Mouse (Mus musculus) neural tube, embryonic 13.5 days (tissue): ENCODE measurements at regions not wholly inside any gene's neighbourhood (a gene's known extent, or its start where the extent isn't known, plus 50 kb on each side); places are given as distances from the start of the nearest gene placed in this dataset.
"Not testable (repeated sequence)": the region's sequence is repeated elsewhere in the genome, so short reads cannot be mapped to it uniquely, and the experiment has no call there.

ENCODE experiments used
- ATAC-seq: fragments of 200-750 bp; cut with Nextera tagmentation; 2 replicates; pipeline ENCODE4 v1.8.0; 2017; ENCODE audit warnings: low read depth, mild to moderate bottlenecking, moderate TSS enrichment, moderate library complexity
- H3K27ac ChIP-seq: fragments of 300-500 bp; sonication (generic); replicated peaks from 2 replicates; pipeline ENCODE4 v1.5.1; 2015; ENCODE audit warnings: moderate library complexity, mild to moderate bottlenecking, inconsistent platforms
- H3K27me3 ChIP-seq: fragments of 300-500 bp; sonication (generic); 2 replicates; pipeline ENCODE4 v1.6.1; 2015; ENCODE audit warnings: mild to moderate bottlenecking, inconsistent platforms
- H3K36me3 ChIP-seq: fragments of 300-500 bp; sonication (generic); 2 replicates; pipeline ENCODE4 v1.6.1; 2015; ENCODE audit warnings: mild to moderate bottlenecking, inconsistent platforms
- H3K4me1 ChIP-seq: fragments of 300-500 bp; sonication (generic); replicated peaks from 2 replicates; pipeline ENCODE4 v1.6.1; 2015; ENCODE audit warnings: inconsistent platforms
- H3K4me2 ChIP-seq: fragments of 300-500 bp; sonication (generic); 2 replicates; pipeline ENCODE4 v1.6.1; 2015; ENCODE audit warnings: inconsistent platforms, mild to moderate bottlenecking, moderate library complexity
- H3K4me3 ChIP-seq: fragments of 300-500 bp; sonication (generic); 2 replicates; pipeline ENCODE4 v1.5.1; 2015; ENCODE audit warnings: mild to moderate bottlenecking, inconsistent platforms
- H3K9ac ChIP-seq: fragments of 300-500 bp; sonication (generic); 2 replicates; pipeline ENCODE4 v1.6.1; 2015; ENCODE audit warnings: moderate library complexity, mild to moderate bottlenecking, inconsistent platforms
- H3K9me3 ChIP-seq: fragments of 300-500 bp; sonication (generic); 2 replicates; pipeline ENCODE4 v1.6.1; 2016; ENCODE audit warnings: inconsistent platforms
- WGBS: fragments of 180-500 bp; shearing (Covaris S2); methylation state at CpG from one replicate; pipeline ENCODE4 v1.1.7; 2015; 5-methylcytosine and 5-hydroxymethylcytosine counted together

GRCm38 (mm10) chr11:14136142-14136541 lies 462.9 kb upstream of the Pom121l12 start:
- ATAC-seq, result no peak
- no peaks in the 10 kb centered on the region for H3K9me3 ChIP-seq
- H3K4me1 ChIP-seq, result no peaks in the 10 kb centered on the region

GRCm38 (mm10) chr11:14142376-14142775 lies 456.7 kb upstream of the Pom121l12 start:
- 94% methylated on average over 3 of the region's 3 CpGs for WGBS
- H3K27me3 ChIP-seq, H3K4me1 ChIP-seq, H3K9me3 ChIP-seq, H3K4me3 ChIP-seq, H3K4me2 ChIP-seq, ATAC-seq, H3K36me3 ChIP-seq, H3K9ac ChIP-seq, H3K27ac ChIP-seq: not testable (repeated sequence)

More at GRCm38 (mm10) chr11:14136142-14136541, 462.9 kb upstream of the Pom121l12 start:
- H3K27me3 ChIP-seq, result no peaks in the 10 kb centered on the region
- no peak overlapping the region for H3K27ac ChIP-seq
- H3K4me3 ChIP-seq, result no peak overlapping the region
- H3K36me3 ChIP-seq, result no peaks in the 10 kb centered on the region
- no peak overlapping the region for H3K9ac ChIP-seq
- H3K4me2 ChIP-seq, result no peak overlapping the region

DNA sequence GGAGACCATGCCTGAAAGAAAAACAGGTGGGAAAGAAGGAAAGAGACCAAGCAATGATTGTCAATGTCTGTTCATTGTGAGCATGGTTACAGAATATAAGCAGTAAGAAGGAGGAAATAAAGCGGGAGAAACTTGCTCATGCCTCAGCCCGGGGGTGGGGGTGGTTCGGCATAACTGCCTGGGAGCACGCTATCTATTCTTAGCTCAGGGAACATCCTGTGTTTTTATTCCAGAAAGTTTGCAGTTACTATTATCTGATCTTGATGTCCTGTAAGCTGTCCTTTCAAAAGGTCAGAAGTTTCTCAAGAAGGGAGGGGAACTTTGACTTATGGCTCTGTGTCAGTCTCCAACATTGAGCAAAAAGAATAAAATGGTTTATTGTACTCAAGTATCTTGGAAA lies 451.4 kb upstream of the Pom121l12 start:
- 86% methylated on average over 4 of the region's 4 CpGs for whole genome bisulfite sequencing
- H3K4me3 ChIP-seq, result no peak overlapping the region
- no peak overlapping the region for H3K27ac ChIP-seq
- H3K27me3 ChIP-seq, result no peaks in the 10 kb centered on the region
- H3K9me3 ChIP-seq, result no peaks in the 10 kb centered on the region
- H3K36me3 ChIP-seq, result no peaks in the 10 kb centered on the region
- no peak overlapping the region for H3K9ac ChIP-seq
- H3K4me1 ChIP-seq, result no peaks in the 10 kb centered on the region
- H3K4me2 ChIP-seq, result no peak overlapping the region
- no peak for ATAC-seq

- no peaks in the 10 kb centered on the region for H3K9me3 ChIP-seq
- H3K36me3 ChIP-seq, result no peaks in the 10 kb centered on the region
- H3K27me3 ChIP-seq, result no peaks in the 10 kb centered on the region
- 14% methylated on average over 3 of the region's 3 CpGs for WGBS
- H3K4me2 ChIP-seq, result no peak overlapping the region
- no peaks in the 10 kb centered on the region for H3K4me1 ChIP-seq
- H3K9ac ChIP-seq, result no peak overlapping the region
- no peak overlapping the region for H3K4me3 ChIP-seq
- no peak for ATAC-seq
- H3K27ac ChIP-seq, result no peak overlapping the region
Observed at GRCm38 (mm10) chr11:14159366-14159765, 439.7 kb upstream of the Pom121l12 start.

- Histone ChIP-seq H3K36me3 (no peaks in the 10 kb centered on the region), H3K27me3 (no peaks in the 10 kb centered on the region), H3K4me2 (no peak overlapping the region), H3K4me1 (0 out of 2 replicates have a peak, but pooled peaks cover 3% of the 10 kb centered on the region), H3K4me3 (no peak overlapping the region), H3K9me3 (0 out of 2 replicates have a peak, but pooled peaks cover 6% of the 10 kb centered on the region), H3K27ac (no peak overlapping the region), H3K9ac (no peak overlapping the region)
- WGBS, result 27% methylated on average over 6 of the region's 6 CpGs
- no peak; the same call in 1 of the 2 replicates for ATAC-seq
Observed at GRCm38 (mm10) chr11:14169478-14169877, 429.6 kb upstream of the Pom121l12 start.

GRCm38 (mm10) chr11:14174594-14174993 lies 424.5 kb upstream of the Pom121l12 start:
- Histone ChIP-seq H3K36me3 (no peaks in the 10 kb centered on the region), H3K27me3 (no peaks in the 10 kb centered on the region), H3K27ac (no peak overlapping the region), H3K4me2 (no peak overlapping the region), H3K4me1 (no peaks in the 10 kb centered on the region), H3K9me3 (0 out of 2 replicates have a peak, but pooled peaks cover 6% of the 10 kb centered on the region), H3K9ac (no peak overlapping the region), H3K4me3 (no peak overlapping the region)
- 47% methylated on average over 2 of the region's 2 CpGs for WGBS
- peak; percentile 19; the same call in 1 of the 2 replicates for ATAC-seq

DNA sequence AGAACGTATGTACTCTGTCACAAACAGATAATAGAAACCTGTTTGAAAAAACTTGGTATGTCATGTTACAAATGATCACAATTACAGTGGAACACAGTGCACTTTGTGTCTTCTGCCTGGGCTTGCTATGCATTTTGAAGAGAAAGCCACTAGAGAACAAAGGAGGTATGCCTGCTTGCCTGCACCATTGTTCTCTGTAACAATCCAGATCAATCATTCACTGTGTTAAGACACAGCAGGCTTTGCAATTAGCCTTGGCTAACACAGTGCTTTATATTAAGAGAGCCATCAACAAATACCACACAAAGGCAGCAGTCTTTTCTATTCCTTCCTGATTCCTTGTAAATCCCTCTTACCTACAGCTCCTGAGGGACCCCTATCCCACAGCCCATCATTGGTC lies 417.1 kb upstream of the Pom121l12 start:
- peak; percentile 86 for ATAC-seq
- 9% methylated on average over 1 of the region's 1 CpGs for WGBS
- Histone ChIP-seq H3K4me1 (peaks cover 11% of the 10 kb centered on the region), H3K9ac (no peak overlapping the region), H3K4me2 (no peak overlapping the region), H3K36me3 (no peaks in the 10 kb centered on the region), H3K4me3 (no peak overlapping the region), H3K27ac (peak overlapping the region; percentile 62), H3K9me3 (no peaks in the 10 kb centered on the region), H3K27me3 (no peaks in the 10 kb centered on the region)

DNA sequence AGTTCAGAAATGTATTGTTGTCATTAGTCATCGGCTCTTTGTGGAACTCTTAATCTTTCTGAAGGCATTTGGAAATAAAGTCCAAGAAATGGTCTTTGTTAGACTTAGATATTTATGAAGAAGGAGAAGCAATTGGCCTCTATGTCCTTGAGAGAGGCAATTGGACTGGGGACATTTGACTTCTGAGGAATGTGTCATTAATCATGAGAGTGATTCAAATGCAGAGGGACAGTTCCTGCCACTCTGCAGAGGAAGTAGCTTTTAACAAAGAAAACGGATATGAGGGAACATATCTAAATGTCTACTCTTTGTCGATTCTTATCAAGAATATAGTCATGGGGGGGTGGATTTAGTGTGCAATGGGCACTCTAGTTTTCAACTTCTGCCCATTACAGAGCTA lies 416.6 kb upstream of the Pom121l12 start:
- no peak overlapping the region for H3K4me3 ChIP-seq
- ATAC-seq, result no peak
- H3K4me1 ChIP-seq, result peaks cover 13% of the 10 kb centered on the region
- H3K9me3 ChIP-seq, result no peaks in the 10 kb centered on the region
- no peak overlapping the region for H3K4me2 ChIP-seq
- no peaks in the 10 kb centered on the region for H3K27me3 ChIP-seq
- no peak overlapping the region for H3K9ac ChIP-seq
- no peaks in the 10 kb centered on the region for H3K36me3 ChIP-seq
- H3K27ac ChIP-seq, result peak overlapping the region; percentile 62
- WGBS, result 16% methylated on average over 3 of the region's 3 CpGs

DNA sequence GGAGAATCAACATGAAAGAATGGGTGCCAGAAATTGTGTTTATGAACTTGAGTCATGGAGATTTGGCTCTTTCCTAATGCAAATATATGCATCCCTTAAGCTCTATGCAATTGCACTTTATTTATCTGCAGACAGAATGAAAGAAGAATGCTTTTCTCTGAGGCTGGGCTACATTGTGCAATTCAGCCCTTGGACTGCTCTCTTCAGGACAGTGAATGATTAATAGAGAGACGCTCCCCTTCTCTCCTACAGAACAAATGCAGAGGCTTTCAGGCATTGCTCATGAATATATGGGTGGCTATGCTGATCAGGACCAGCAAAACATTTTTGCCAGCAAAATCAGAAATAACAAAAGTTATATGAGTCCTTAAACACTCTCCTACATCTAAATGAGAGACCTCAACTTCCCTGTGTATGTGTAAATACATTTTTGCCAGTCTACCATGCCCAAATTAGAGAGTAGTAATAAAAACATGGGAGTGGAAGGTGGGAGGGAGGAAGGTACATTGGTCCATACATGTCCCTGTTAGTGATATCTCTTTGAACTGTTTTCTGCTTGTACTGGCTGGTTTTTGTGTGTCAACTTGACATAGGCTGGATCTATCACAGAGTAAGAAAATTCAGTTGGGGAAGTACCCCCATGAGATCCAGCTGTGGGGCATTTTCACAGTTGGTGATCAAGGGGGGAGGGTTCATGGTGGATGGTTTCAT lies 415.7 kb upstream of the Pom121l12 start:
- peaks cover 16% of the 10 kb centered on the region for H3K4me1 ChIP-seq
- no peak overlapping the region for H3K27ac ChIP-seq
- no peaks in the 10 kb centered on the region for H3K27me3 ChIP-seq
- ATAC-seq, result peak; percentile 50; the same call in 1 of the 2 replicates
- H3K4me2 ChIP-seq, result no peak overlapping the region
- H3K9ac ChIP-seq, result no peak overlapping the region
- no peak overlapping the region for H3K4me3 ChIP-seq
- 18% methylated on average over 1 of the region's 1 CpGs for WGBS
- H3K36me3 ChIP-seq, result no peaks in the 10 kb centered on the region
- no peaks in the 10 kb centered on the region for H3K9me3 ChIP-seq

- H3K27ac ChIP-seq, result no peak overlapping the region
- H3K36me3 ChIP-seq, result no peaks in the 10 kb centered on the region
- WGBS, result 93% methylated on average over 2 of the region's 2 CpGs
- H3K27me3 ChIP-seq, result no peaks in the 10 kb centered on the region
- no peaks in the 10 kb centered on the region for H3K9me3 ChIP-seq
- H3K4me2 ChIP-seq, result no peak overlapping the region
- no peak overlapping the region for H3K9ac ChIP-seq
- no peak for ATAC-seq
- H3K4me3 ChIP-seq, result no peak overlapping the region
- H3K4me1 ChIP-seq, result no peaks in the 10 kb centered on the region
Observed at GRCm38 (mm10) chr11:14195081-14195480, 404.0 kb upstream of the Pom121l12 start.
